Mouse (Mus musculus) adrenal gland (tissue): ENCODE measurements at regions not wholly inside any gene's neighbourhood (a gene's known extent, or its start where the extent isn't known, plus 50 kb on each side); places are given as distances from the start of the nearest gene placed in this dataset.
"Not testable (repeated sequence)": the region's sequence is repeated elsewhere in the genome, so short reads cannot be mapped to it uniquely, and the experiment has no call there.

Source experiments
- intact Hi-C: fragments of 180-260 bp; cut with DNase I; formaldehyde crosslinking; loops from one replicate; pipeline ENCODE4 v1.15.1; 2025

- intact Hi-C loops = no loop called here
Observed at GRCm38 (mm10) chr9:78769168-78769567, 153.8 kb downstream of the Cd109 start.

GRCm38 (mm10) chr9:78773936-78774335, 158.6 kb downstream of the Cd109 start:
- intact Hi-C loops = no loop called here

GRCm38 (mm10) chr9:78775462-78775861, 160.1 kb downstream of the Cd109 start:
- intact Hi-C loops = no loop called here

- intact Hi-C loops = no loop called here
Observed at GRCm38 (mm10) chr9:78780595-78780994, 165.2 kb downstream of the Cd109 start.

- intact Hi-C loops = no loop called here
Observed at GRCm38 (mm10) chr9:78782297-78782696, 167.0 kb downstream of the Cd109 start.

- intact Hi-C loops = no loop called here
Observed at GRCm38 (mm10) chr9:78782860-78783259, 167.5 kb downstream of the Cd109 start.

GRCm38 (mm10) chr9:78787866-78788265, 172.5 kb downstream of the Cd109 start:
- intact Hi-C loops = loop anchor here (5.0 kb wide), 1 partner anchor 929 kb away; the partner anchor contains the start of gene Col12a1

GRCm38 (mm10) chr9:78789703-78790102, 174.4 kb downstream of the Cd109 start:
- intact Hi-C loops = loop anchor here (5.0 to 10.0 kb wide), 3 partner anchors 235 to 928 kb away; partner anchors contain the start of gene Col12a1

GRCm38 (mm10) chr9:78790155-78790554, 174.8 kb downstream of the Cd109 start:
- intact Hi-C loops = loop anchor here (5.0 to 10.0 kb wide), 2 partner anchors 235 to 257 kb away; no protein-coding TSS in a partner anchor

GRCm38 (mm10) chr9:78795801-78796200, 180.5 kb downstream of the Cd109 start:
- intact Hi-C loops = loop anchor here (10.0 kb wide), 1 partner anchor 229 kb away; no protein-coding TSS in a partner anchor

- intact Hi-C loops = no loop called here
Observed at GRCm38 (mm10) chr9:78817221-78817620, 201.9 kb downstream of the Cd109 start.

- intact Hi-C loops = not testable (repeated sequence)
Observed at GRCm38 (mm10) chr9:78821554-78822212, 206.3 kb downstream of the Cd109 start.

- intact Hi-C loops = no loop called here
Observed at GRCm38 (mm10) chr9:78844969-78845683, 229.8 kb downstream of the Cd109 start.

GRCm38 (mm10) chr9:78846110-78846509, 230.8 kb downstream of the Cd109 start:
- intact Hi-C loops = no loop called here

GRCm38 (mm10) chr9:78847890-78848563, 232.7 kb downstream of the Cd109 start:
- intact Hi-C loops = no loop called here

GRCm38 (mm10) chr9:78848564-78848893, 233.2 kb downstream of the Cd109 start:
- intact Hi-C loops = not testable (repeated sequence)

GRCm38 (mm10) chr9:78856981-78857380, 241.6 kb downstream of the Cd109 start:
- intact Hi-C loops = no loop called here

GRCm38 (mm10) chr9:78859956-78860355, 244.6 kb downstream of the Cd109 start:
- intact Hi-C loops = no loop called here

GRCm38 (mm10) chr9:78872561-78872960, 257.2 kb downstream of the Cd109 start:
- intact Hi-C loops = no loop called here

GRCm38 (mm10) chr9:78879955-78880642, 264.8 kb downstream of the Cd109 start:
- intact Hi-C loops = no loop called here

- intact Hi-C loops = no loop called here
Observed at GRCm38 (mm10) chr9:78880643-78881306, 265.4 kb downstream of the Cd109 start.
